Mouse (Mus musculus) CH12.LX (cell line): ENCODE data around the gene Ufsp1. TPM values are rescaled to one million over a fixed set of nuclear protein-coding genes. Genes with fewer than 3 reads are reported as not detected.
A peak's percentile ranks its signal among the peaks of the same experiment; 100 is the strongest.

Experiments
- DNase-seq: peaks from one replicate; pipeline ENCODE4 v3.0.0-alpha.2; 2013; ENCODE audit errors: extremely low read depth
- H3K27ac ChIP-seq: 2 replicates; pipeline ENCODE4 v1.5.1; 2012; ENCODE audit warnings: low read depth, mild to moderate bottlenecking, control low read depth, moderate library complexity; ENCODE audit not compliant: insufficient read depth
- H3K27me3 ChIP-seq: replicated peaks from 2 replicates; pipeline ENCODE3; 2012; ENCODE audit warnings: inconsistent platforms
- H3K36me3 ChIP-seq, 2 experiments: replicated peaks in 1 of 2; 2 replicates each; pipeline versions ENCODE3 to v1.6.1; 2012; ENCODE audit warnings: inconsistent platforms in 1 of 2, low read length in 1 of 2, mild to moderate bottlenecking in 1 of 2, mixed read lengths in 1 of 2, moderate library complexity in 1 of 2; ENCODE audit not compliant: control insufficient read depth in 1 of 2, insufficient read depth in 1 of 2
- H3K4me1 ChIP-seq, 2 experiments: 2 replicates each; pipeline ENCODE4 v1.6.1; 2012; ENCODE audit warnings: inconsistent platforms in 1 of 2, moderate library complexity in 1 of 2; ENCODE audit not compliant: insufficient read depth in 2 of 2, control insufficient read depth in 1 of 2
- H3K4me2 ChIP-seq: 2 replicates; pipeline ENCODE4 v1.6.1; 2012; ENCODE audit warnings: low read depth, mild to moderate bottlenecking, control low read depth; ENCODE audit not compliant: poor library complexity, insufficient read depth, severe bottlenecking
- H3K4me3 ChIP-seq, 3 experiments: fragments of 150-350 bp in 1 of 3; sonication (generic) in 1 of 3; replicated peaks in 1 of 3; 2 replicates each; pipeline versions ENCODE3 to v1.5.1; 2011 to 2012; ENCODE audit warnings: low read depth in 2 of 3, low read length in 2 of 3, mild to moderate bottlenecking in 2 of 3, moderate library complexity in 2 of 3, control low read depth in 1 of 3, improper control_type of control experiment in 1 of 3, inconsistent platforms in 1 of 3, mixed read lengths in 1 of 3; ENCODE audit not compliant: poor library complexity in 1 of 3
- H3K79me2 ChIP-seq: replicated peaks from 2 replicates; pipeline ENCODE4 v1.6.1; 2012; ENCODE audit warnings: mild to moderate bottlenecking, moderate library complexity; ENCODE audit not compliant: control insufficient read depth, poor library complexity, insufficient read depth, severe bottlenecking; ENCODE audit errors: extremely low read depth
- H3K9ac ChIP-seq: 2 replicates; pipeline ENCODE4 v1.6.1; 2012; ENCODE audit warnings: low read depth, mild to moderate bottlenecking, control low read depth, moderate library complexity; ENCODE audit not compliant: insufficient read depth
- H3K9me3 ChIP-seq: replicated peaks from 2 replicates; pipeline ENCODE3; 2012; ENCODE audit warnings: low read length, inconsistent platforms, mixed read lengths
- CHD1 ChIP-seq: IDR thresholded peaks from 2 replicates; pipeline ENCODE4 v1.6.1; 2012; ENCODE audit warnings: low read depth, low read length, improper control_type of control experiment, inconsistent platforms
- CTCF ChIP-seq, 2 experiments: IDR thresholded peaks in 1 of 2; conservative IDR thresholded peaks in 1 of 2; 2 replicates each; pipeline ENCODE4 v1.5.1; 2011 to 2012; ENCODE audit warnings: low read depth in 2 of 2, low read length in 2 of 2, improper control_type of control experiment in 1 of 2, inconsistent platforms in 1 of 2, mild to moderate bottlenecking in 1 of 2, moderate library complexity in 1 of 2
- ELF1 ChIP-seq: IDR thresholded peaks from 2 replicates; pipeline ENCODE4 v1.6.1; 2014; ENCODE audit warnings: low read depth, mild to moderate bottlenecking, inconsistent platforms, low read length, improper control_type of control experiment
- ETS1 ChIP-seq: conservative IDR thresholded peaks from 2 replicates; pipeline ENCODE4 v1.6.1; 2012; ENCODE audit warnings: low read depth, mild to moderate bottlenecking, inconsistent platforms, low read length, improper control_type of control experiment, moderate library complexity
- GABPA ChIP-seq: IDR thresholded peaks from 2 replicates; pipeline ENCODE4 v1.6.1; 2012; ENCODE audit warnings: low read depth, low read length, improper control_type of control experiment, inconsistent platforms; ENCODE audit not compliant: insufficient replicate concordance
- HCFC1 ChIP-seq: IDR thresholded peaks from 2 replicates; pipeline ENCODE4 v1.6.1; 2012; ENCODE audit warnings: low read depth, mild to moderate bottlenecking, inconsistent platforms, low read length, improper control_type of control experiment
- IRF4 ChIP-seq: IDR thresholded peaks from 2 replicates; pipeline ENCODE4 v1.6.1; 2014; ENCODE audit warnings: low read depth, mild to moderate bottlenecking, inconsistent platforms, low read length, improper control_type of control experiment
- JUND ChIP-seq: conservative IDR thresholded peaks from 2 replicates; pipeline ENCODE4 v1.6.1; 2011; ENCODE audit warnings: low read depth, low read length, improper control_type of control experiment
- KAT2A ChIP-seq: IDR thresholded peaks from 2 replicates; pipeline ENCODE4 v1.6.1; 2012; ENCODE audit warnings: low read length, improper control_type of control experiment, inconsistent platforms; ENCODE audit not compliant: insufficient replicate concordance
- MAFK ChIP-seq: IDR thresholded peaks from 2 replicates; pipeline ENCODE4 v1.6.1; 2011; ENCODE audit warnings: low read length, improper control_type of control experiment; ENCODE audit not compliant: insufficient replicate concordance
- MAX ChIP-seq: IDR thresholded peaks from 2 replicates; pipeline ENCODE4 v1.6.1; 2011; ENCODE audit warnings: low read length, improper control_type of control experiment
- MAZ ChIP-seq: IDR thresholded peaks from 2 replicates; pipeline ENCODE4 v1.6.1; 2012; ENCODE audit warnings: low read depth, mild to moderate bottlenecking, inconsistent platforms, low read length, improper control_type of control experiment, moderate library complexity
- MEF2A ChIP-seq: IDR thresholded peaks from 2 replicates; pipeline ENCODE4 v1.6.1; 2014; ENCODE audit warnings: low read depth, mild to moderate bottlenecking, inconsistent platforms, low read length, improper control_type of control experiment, borderline replicate concordance
- MXI1 ChIP-seq: IDR thresholded peaks from 2 replicates; pipeline ENCODE4 v1.6.1; 2011; ENCODE audit warnings: mild to moderate bottlenecking, low read depth, low read length, improper control_type of control experiment
- NELFE ChIP-seq: IDR thresholded peaks from 2 replicates; pipeline ENCODE4 v1.6.1; 2011; ENCODE audit warnings: low read depth, low read length, improper control_type of control experiment
- NRF1 ChIP-seq: IDR thresholded peaks from 2 replicates; pipeline ENCODE4 v1.6.1; 2014; ENCODE audit warnings: low read depth, mild to moderate bottlenecking, inconsistent platforms, low read length, improper control_type of control experiment, moderate library complexity
- PAX5 ChIP-seq: IDR thresholded peaks from 2 replicates; pipeline ENCODE4 v1.6.1; 2012; ENCODE audit warnings: low read length, inconsistent platforms, mixed read lengths
- POLR2A ChIP-seq: IDR thresholded peaks from 2 replicates; pipeline ENCODE4 v1.6.1; 2011; ENCODE audit warnings: low read depth, mild to moderate bottlenecking, improper control_type of control experiment, low read length
- RAD21 ChIP-seq: IDR thresholded peaks from 2 replicates; pipeline ENCODE4 v1.6.1; 2011; ENCODE audit warnings: low read depth, mild to moderate bottlenecking, low read length, improper control_type of control experiment, moderate library complexity
- SIN3A ChIP-seq: IDR thresholded peaks from 2 replicates; pipeline ENCODE4 v1.6.1; 2012; ENCODE audit warnings: low read length, improper control_type of control experiment, inconsistent platforms
- SMC3 ChIP-seq: IDR thresholded peaks from 2 replicates; pipeline ENCODE4 v1.6.1; 2011; ENCODE audit warnings: low read depth, low read length, improper control_type of control experiment
- TCF12 ChIP-seq: IDR thresholded peaks from 2 replicates; pipeline ENCODE4 v1.6.1; 2014; ENCODE audit warnings: low read depth, mild to moderate bottlenecking, inconsistent platforms, low read length, improper control_type of control experiment
- USF1 ChIP-seq: IDR thresholded peaks from 2 replicates; pipeline ENCODE4 v1.6.1; 2014; ENCODE audit warnings: low read depth, mild to moderate bottlenecking, inconsistent platforms, low read length, improper control_type of control experiment
- ZC3H11A ChIP-seq: IDR thresholded peaks from 2 replicates; pipeline ENCODE4 v1.6.1; 2012; ENCODE audit warnings: low read depth, mild to moderate bottlenecking, inconsistent platforms, low read length, improper control_type of control experiment
- ZKSCAN1 ChIP-seq: IDR thresholded peaks from 2 replicates; pipeline ENCODE4 v1.6.1; 2012; ENCODE audit warnings: low read depth, inconsistent platforms, low read length, improper control_type of control experiment, borderline replicate concordance
- ZNF384 ChIP-seq: IDR thresholded peaks from 2 replicates; pipeline ENCODE4 v1.6.1; 2012; ENCODE audit warnings: low read depth, low read length, improper control_type of control experiment, inconsistent platforms
- dilution Hi-C: fragments of 300-500 bp; cut with MboI; formaldehyde crosslinking; loops from 2 replicates; pipeline ENCODE4 v1.14.3; 2020; ENCODE audit warnings: low sequenced_read_pairs; ENCODE audit not compliant: extremely low pct_unique_long_range_greater_than_20kb, extremely low pct_ligation_motif_present
- in situ Hi-C: fragments of 300-500 bp; cut with MboI; formaldehyde crosslinking; loops from 3 replicates; pipeline ENCODE4 v1.14.3; 2019; ENCODE audit warnings: low sequenced_read_pairs, low pct_ligation_motif_present, low pct_unique_long_range_greater_than_20kb, mixed read lengths
- polyA plus RNA-seq: library from polyadenylated mRNA; unstranded; fragments of >175 nt; gene quantifications from 2 replicates; pipeline ENCODE4 v1.2.1, GENCODE M21; 2012; ENCODE audit warnings: low read depth; ENCODE audit not compliant: insufficient read length
- total RNA-seq, 2 experiments: library from RNA; depleted of rRNA; stranded (reverse); fragments of 300-350 nt in 1 of 2; fragments of >200 nt in 1 of 2; gene quantifications; 2 replicates each; pipeline ENCODE4 v1.2.3; 2012 to 2014

Ufsp1 gene
- total and polyA plus RNA-seq, 3 experiments: 0.91 to 5.2 (median 2.9) TPM

GRCm38 (mm10) chr5:137289591-137290365 is 4.7 kb upstream of the Ufsp1 start:
- in situ Hi-C loops: no loop called here
- no peak overlapping the region for H3K9ac ChIP-seq
- H3K27me3 ChIP-seq: peaks cover 33% of the 10 kb centered on the region
- no peaks in the 10 kb centered on the region for H3K9me3 ChIP-seq
- dilution Hi-C loops: no loop called here
- no peak overlapping the region for H3K4me2 ChIP-seq
- H3K79me2 ChIP-seq: no peaks in the 10 kb centered on the region
- DNase-seq: no peak
- TF ChIP-seq MXI1 (no peak), MAFK (no peak), TCF12 (no peak), POLR2A (no peak), JUND (no peak), HCFC1 (no peak), IRF4 (no peak), MEF2A (no peak), CHD1 (no peak), KAT2A (no peak), ZNF384 (no peak), SIN3A (no peak), PAX5 (no peak), USF1 (no peak), ETS1 (no peak)
- no peak overlapping the region for H3K27ac ChIP-seq
- peaks cover 14 to 49% of the 10 kb centered on the region in 2 experiments; a peak in 3 of 4 replicates for H3K4me1 ChIP-seq
- no peak overlapping the region for H3K4me3 ChIP-seq
- peaks cover 2% of the 10 kb centered on the region in 2 experiments for H3K36me3 ChIP-seq

- H3K4me1 ChIP-seq: peaks cover 14 to 57% of the 10 kb centered on the region in 2 experiments; a peak in 3 of 4 replicates
- in situ Hi-C loops (no loop called here), dilution Hi-C loops (no loop called here)
- TF ChIP-seq CTCF (conservative IDR thresholded peaks at IDR 0.05 in 1 of 2, IDR thresholded peaks at IDR 0.05 in 1 of 2; ENCODE audit: low read depth in 2 of 2, low read length in 2 of 2) (peak in 1 of 2 experiments; percentile 71; a peak in 2 of 4 replicates), MAZ (no peak), PAX5 (no peak), NRF1 (0 out of 2 replicates have a peak, but pooled peaks have one; percentile 13), SMC3 (peak; percentile 71), ELF1 (no peak), ZNF384 (no peak), TCF12 (0 out of 2 replicates have a peak, but pooled peaks have one; percentile 37), GABPA (no peak), ZKSCAN1 (no peak), SIN3A (no peak), ZC3H11A (no peak), NELFE (no peak), MAX (no peak), MXI1 (no peak), RAD21 (peak; percentile 53)
- H3K36me3 ChIP-seq: peaks cover 9 to 11% of the 10 kb centered on the region in 2 experiments
- H3K4me2 ChIP-seq: peak overlapping the region; percentile 11; the same call in 1 of the 2 replicates
- no peaks in the 10 kb centered on the region for H3K79me2 ChIP-seq
- no peak overlapping the region for H3K9ac ChIP-seq
- no peak overlapping the region for H3K27ac ChIP-seq
- H3K9me3 ChIP-seq: no peaks in the 10 kb centered on the region
- no peak overlapping the region for H3K4me3 ChIP-seq
- peaks cover 33% of the 10 kb centered on the region for H3K27me3 ChIP-seq
- DNase-seq: no peak
Observed at GRCm38 (mm10) chr5:137290677-137291076, 3.8 kb upstream of the Ufsp1 start.
